Mouse (Mus musculus) hindbrain, embryonic 16.5 days (tissue): ENCODE results near the gene St6gal1. TPM values are rescaled to one million over a fixed set of nuclear protein-coding genes. Genes with fewer than 3 reads are reported as not detected.

Experiments used
- ATAC-seq: fragments of 200-750 bp; cut with Nextera tagmentation; 2 replicates; pipeline ENCODE4 v1.8.0; 2017; ENCODE audit warnings: moderate TSS enrichment, moderate library complexity
- H3K27ac ChIP-seq: fragments of 300-500 bp; sonication (generic); 2 replicates; pipeline ENCODE4 v1.5.1; 2014; ENCODE audit warnings: low read depth, mild to moderate bottlenecking, control low read depth, low read length, moderate library complexity
- H3K27me3 ChIP-seq: fragments of 300-500 bp; sonication (generic); replicated peaks from 2 replicates; pipeline ENCODE4 v1.6.1; 2014; ENCODE audit warnings: low read length; ENCODE audit not compliant: control insufficient read depth, insufficient read depth
- H3K36me3 ChIP-seq: fragments of 300-500 bp; sonication (generic); 2 replicates; pipeline ENCODE4 v1.6.1; 2014; ENCODE audit warnings: mild to moderate bottlenecking, low read length, moderate library complexity, mixed read lengths; ENCODE audit not compliant: control insufficient read depth, insufficient read depth
- H3K4me1 ChIP-seq: fragments of 300-500 bp; sonication (generic); 2 replicates; pipeline ENCODE4 v1.6.1; 2014; ENCODE audit warnings: low read depth, low read length; ENCODE audit not compliant: control insufficient read depth, insufficient read depth
- H3K4me2 ChIP-seq: fragments of 300-500 bp; sonication (generic); 2 replicates; pipeline ENCODE4 v1.6.1; 2014; ENCODE audit warnings: mild to moderate bottlenecking, low read length, control low read depth, moderate library complexity
- H3K4me3 ChIP-seq: fragments of 300-500 bp; sonication (generic); 2 replicates; pipeline ENCODE4 v1.5.1; 2014; ENCODE audit warnings: mild to moderate bottlenecking, low read length, control low read depth, moderate library complexity
- H3K9ac ChIP-seq: fragments of 300-500 bp; sonication (generic); 2 replicates; pipeline ENCODE4 v1.6.1; 2014; ENCODE audit warnings: low read depth, mild to moderate bottlenecking, control low read depth, low read length, moderate library complexity
- H3K9me3 ChIP-seq: fragments of 300-500 bp; sonication (generic); 2 replicates; pipeline ENCODE4 v1.6.1; 2014; ENCODE audit warnings: mild to moderate bottlenecking, low read length, moderate library complexity; ENCODE audit not compliant: control insufficient read depth
- WGBS: fragments of 180-500 bp; shearing (Covaris S2); extraction: QIAGEN DNeasy Blood & Tissue Kit; methylation state at CpG from one replicate; pipeline ENCODE4 v1.1.7; 2014; 5-methylcytosine and 5-hydroxymethylcytosine counted together
- polyA plus RNA-seq: library from polyadenylated mRNA; unstranded; fragments of >200 nt; fragmentation: Nextera tagmentation; extraction: Ambion mirVana; gene quantifications from 2 replicates; pipeline ENCODE4 v1.2.1, GENCODE M21; 2015

St6gal1 gene
- polyA plus RNA-seq, 1 experiment from 2014 or later: 18.4 TPM

DNA sequence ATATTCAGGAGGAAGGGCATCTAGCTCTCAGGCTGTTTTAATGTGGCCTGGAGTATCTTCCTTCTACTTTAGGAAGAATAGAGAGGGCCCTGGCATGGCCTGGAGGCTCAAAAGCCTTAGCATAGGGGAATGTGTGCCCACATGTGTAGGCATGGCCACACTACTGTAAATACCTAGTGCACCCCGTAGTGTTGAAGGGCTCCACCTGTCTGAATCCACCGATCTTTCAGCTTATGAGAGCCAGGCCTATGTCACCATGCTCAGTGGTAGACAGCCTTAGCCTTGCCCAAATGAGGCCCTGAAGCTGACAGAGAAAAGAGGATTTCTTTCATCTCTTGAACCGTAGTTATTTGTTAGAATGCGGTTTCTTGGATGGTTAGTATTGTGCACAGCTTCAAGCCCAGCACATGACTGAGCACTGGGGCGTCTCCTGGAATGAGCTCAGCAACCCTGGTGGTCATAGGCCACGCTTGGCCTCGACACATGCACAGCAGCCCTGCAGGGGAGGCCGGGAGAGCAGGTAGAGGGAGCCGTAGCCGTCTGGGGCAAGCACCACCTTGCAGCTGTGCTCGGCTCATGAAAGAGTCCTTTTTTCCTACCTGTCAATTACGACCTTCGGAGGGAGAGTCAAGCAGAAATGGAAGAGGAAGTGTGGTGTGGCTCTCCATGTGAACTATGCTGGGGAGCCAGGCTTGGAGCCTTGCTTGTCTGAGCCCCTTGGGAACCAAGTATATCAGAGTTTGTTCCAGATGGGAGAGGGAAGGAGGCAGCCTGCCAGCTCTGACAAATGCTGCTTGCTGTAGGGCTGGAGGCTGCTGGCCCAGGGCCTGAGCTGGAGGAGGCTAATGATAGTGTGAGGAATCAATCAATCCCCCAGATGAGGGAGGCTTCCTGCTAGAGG lies 15.8 kb downstream of the St6gal1 start:
- 44% methylated on average over 13 of the region's 13 CpGs for WGBS
- Histone ChIP-seq H3K36me3 (no peaks in the 10 kb centered on the region), H3K27ac (peak overlapping the region; percentile 70), H3K9me3 (no peaks in the 10 kb centered on the region), H3K27me3 (no peaks in the 10 kb centered on the region), H3K4me2 (peak overlapping the region; percentile 10), H3K9ac (peak overlapping the region; percentile 35; the same call in 1 of the 2 replicates), H3K4me1 (peaks cover 18% of the 10 kb centered on the region), H3K4me3 (no peak overlapping the region)
- ATAC-seq: peak; percentile 93

DNA sequence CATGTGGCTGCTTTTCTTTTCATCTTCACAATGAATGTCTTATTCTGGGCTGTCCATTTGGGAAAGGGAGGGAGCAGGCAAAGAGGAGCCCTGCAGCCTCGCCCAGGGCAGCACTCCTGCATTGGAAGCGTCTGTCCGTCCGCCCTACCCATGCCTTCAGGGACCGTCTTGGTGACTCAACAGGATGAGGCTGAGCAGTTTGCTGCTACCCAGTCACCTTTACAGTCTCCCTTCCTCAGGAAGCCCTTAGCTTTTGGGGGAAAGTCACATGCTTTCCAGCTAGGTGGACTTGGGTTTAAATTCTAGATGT lies 16.4 kb downstream of the St6gal1 start:
- Histone ChIP-seq H3K36me3 (no peaks in the 10 kb centered on the region), H3K4me3 (no peak overlapping the region), H3K9ac (0 out of 2 replicates have a peak overlapping the region, but pooled peaks have one; percentile 22), H3K9me3 (no peaks in the 10 kb centered on the region), H3K27ac (peak overlapping the region; percentile 70), H3K27me3 (no peaks in the 10 kb centered on the region), H3K4me2 (peak overlapping the region; percentile 10), H3K4me1 (peaks cover 18% of the 10 kb centered on the region)
- 52% methylated on average over 5 of the region's 5 CpGs for WGBS
- no peak for ATAC-seq

GRCm38 (mm10) chr16:23243726-23244425 lies 19.3 kb downstream of the St6gal1 start:
- ATAC-seq: no peak
- H3K9me3 ChIP-seq: no peaks in the 10 kb centered on the region
- no peak overlapping the region for H3K27ac ChIP-seq
- H3K4me2 ChIP-seq: no peak overlapping the region
- no peak overlapping the region for H3K4me3 ChIP-seq
- no peak overlapping the region for H3K9ac ChIP-seq
- WGBS: 63% methylated on average over 5 of the region's 5 CpGs
- peaks cover 18% of the 10 kb centered on the region for H3K4me1 ChIP-seq
- no peaks in the 10 kb centered on the region for H3K36me3 ChIP-seq
- H3K27me3 ChIP-seq: no peaks in the 10 kb centered on the region

- Histone ChIP-seq H3K27me3 (no peaks in the 10 kb centered on the region), H3K4me3 (no peak overlapping the region), H3K36me3 (no peaks in the 10 kb centered on the region), H3K9me3 (no peaks in the 10 kb centered on the region), H3K9ac (no peak overlapping the region), H3K4me1 (peaks cover 18% of the 10 kb centered on the region), H3K4me2 (no peak overlapping the region), H3K27ac (no peak overlapping the region)
- 88% methylated on average over 7 of the region's 7 CpGs for WGBS
- no peak for ATAC-seq
Measured at GRCm38 (mm10) chr16:23244486-23244885, 19.9 kb downstream of the St6gal1 start.

DNA sequence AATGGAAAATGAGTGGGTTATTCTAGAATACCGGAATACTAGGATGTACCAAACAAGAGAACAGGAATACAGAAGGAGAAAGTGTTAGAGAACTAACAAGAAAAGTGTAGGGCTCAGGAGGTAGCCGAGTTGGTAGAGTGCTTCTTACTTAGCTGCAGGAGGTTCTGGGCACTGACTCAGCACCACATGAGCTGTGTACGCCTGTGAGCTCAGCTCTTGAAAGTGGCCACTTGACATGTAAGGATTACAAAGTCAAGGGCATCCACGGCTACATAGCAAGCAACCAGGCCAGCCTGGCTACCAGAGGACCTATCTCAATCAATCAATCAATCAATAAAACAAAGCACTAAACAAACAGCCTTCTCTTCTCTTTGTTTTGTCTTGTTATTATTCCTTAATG lies 24.7 kb downstream of the St6gal1 start:
- H3K27ac ChIP-seq: no peak overlapping the region
- H3K27me3 ChIP-seq: no peaks in the 10 kb centered on the region
- no peak for ATAC-seq
- 50% methylated on average over 4 of the region's 4 CpGs for WGBS
- H3K4me1 ChIP-seq: peaks cover 11% of the 10 kb centered on the region
- H3K9ac ChIP-seq: no peak overlapping the region
- no peak overlapping the region for H3K4me2 ChIP-seq
- no peaks in the 10 kb centered on the region for H3K9me3 ChIP-seq
- H3K4me3 ChIP-seq: no peak overlapping the region
- H3K36me3 ChIP-seq: no peaks in the 10 kb centered on the region

GRCm38 (mm10) chr16:23249762-23250161 lies 25.2 kb downstream of the St6gal1 start:
- H3K9ac ChIP-seq: no peak overlapping the region
- peaks cover 11% of the 10 kb centered on the region for H3K4me1 ChIP-seq
- ATAC-seq: no peak
- no peaks in the 10 kb centered on the region for H3K27me3 ChIP-seq
- no peaks in the 10 kb centered on the region for H3K36me3 ChIP-seq
- WGBS: 47% methylated on average over 6 of the region's 6 CpGs
- no peak overlapping the region for H3K4me2 ChIP-seq
- H3K4me3 ChIP-seq: no peak overlapping the region
- no peaks in the 10 kb centered on the region for H3K9me3 ChIP-seq
- H3K27ac ChIP-seq: no peak overlapping the region

- Histone ChIP-seq H3K4me3 (no peak overlapping the region), H3K9ac (no peak overlapping the region), H3K4me1 (peaks cover 11% of the 10 kb centered on the region), H3K27me3 (no peaks in the 10 kb centered on the region), H3K9me3 (no peaks in the 10 kb centered on the region), H3K36me3 (no peaks in the 10 kb centered on the region), H3K4me2 (no peak overlapping the region), H3K27ac (no peak overlapping the region)
- WGBS: 33% methylated on average over 15 of the region's 15 CpGs
- peak; percentile 51 for ATAC-seq
Measured at GRCm38 (mm10) chr16:23250556-23251444, 26.3 kb downstream of the St6gal1 start.

DNA sequence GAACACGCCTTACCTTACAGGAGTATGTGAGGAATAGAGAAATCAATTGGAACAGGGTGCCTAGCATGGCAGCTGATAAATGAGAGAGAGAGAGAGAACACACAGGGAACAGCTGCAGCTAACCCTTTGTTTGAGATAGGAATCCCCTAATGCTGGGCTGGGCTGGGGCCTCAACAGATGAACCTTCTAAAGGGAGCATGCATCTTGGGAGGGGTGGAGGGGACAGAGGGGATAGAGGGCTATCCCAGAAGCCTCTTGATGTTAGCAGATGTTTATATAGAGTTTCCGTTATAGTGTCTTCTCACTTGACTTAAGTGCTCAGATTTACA lies 26.9 kb downstream of the St6gal1 start:
- Histone ChIP-seq H3K4me3 (no peak overlapping the region), H3K4me1 (peaks cover 11% of the 10 kb centered on the region), H3K9me3 (no peaks in the 10 kb centered on the region), H3K27ac (no peak overlapping the region), H3K27me3 (no peaks in the 10 kb centered on the region), H3K4me2 (no peak overlapping the region), H3K36me3 (no peaks in the 10 kb centered on the region), H3K9ac (no peak overlapping the region)
- peak; percentile 38; the same call in 1 of the 2 replicates for ATAC-seq
- WGBS: 49% methylated on average over 2 of the region's 2 CpGs

DNA sequence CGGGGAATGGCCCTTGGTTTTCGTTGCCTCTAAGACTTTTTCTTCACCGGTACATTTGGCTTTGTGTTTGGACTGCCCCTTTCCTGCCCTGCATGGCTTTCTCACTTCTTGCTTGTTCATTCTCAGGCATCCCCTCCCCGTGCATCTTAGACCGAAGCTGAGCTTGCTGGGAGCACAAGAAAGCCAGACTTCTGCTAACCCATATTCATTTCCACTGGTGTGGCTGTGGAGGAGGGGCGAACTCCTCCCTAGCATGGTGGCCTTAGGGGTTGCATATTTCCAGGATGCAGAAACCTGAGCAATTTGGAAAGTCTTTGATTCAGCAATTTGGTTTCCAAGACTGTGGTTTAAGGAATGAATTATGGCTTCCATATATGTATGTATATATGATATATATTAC lies 29.1 kb downstream of the St6gal1 start:
- no peaks in the 10 kb centered on the region for H3K27me3 ChIP-seq
- no peak overlapping the region for H3K4me3 ChIP-seq
- H3K4me1 ChIP-seq: peaks cover 14% of the 10 kb centered on the region
- ATAC-seq: no peak
- no peak overlapping the region for H3K4me2 ChIP-seq
- H3K9ac ChIP-seq: no peak overlapping the region
- no peaks in the 10 kb centered on the region for H3K36me3 ChIP-seq
- H3K9me3 ChIP-seq: no peaks in the 10 kb centered on the region
- no peak overlapping the region for H3K27ac ChIP-seq
- 65% methylated on average over 6 of the region's 6 CpGs for whole genome bisulfite sequencing
